Mouse (Mus musculus) ES-Bruce4 (cell line): ENCODE results near the gene Cracr2b. TPM values are rescaled to one million over a fixed set of nuclear protein-coding genes. Genes with fewer than 3 reads are reported as not detected.
A peak's percentile ranks its signal among the peaks of the same experiment; 100 is the strongest.

Experiments
- H3K27ac ChIP-seq: 2 replicates; pipeline ENCODE4 v1.5.1; 2012; ENCODE audit warnings: low read length, inconsistent platforms; ENCODE audit not compliant: insufficient read depth
- H3K27me3 ChIP-seq: 2 replicates; pipeline ENCODE4 v1.6.1; 2012; ENCODE audit warnings: mild to moderate bottlenecking, low read length, inconsistent platforms; ENCODE audit not compliant: control insufficient read depth, poor library complexity, insufficient read depth, severe bottlenecking
- H3K36me3 ChIP-seq: 2 replicates; pipeline ENCODE4 v1.6.1; 2012; ENCODE audit warnings: inconsistent platforms, mild to moderate bottlenecking, low read length, moderate library complexity; ENCODE audit not compliant: control insufficient read depth, poor library complexity, insufficient read depth, severe bottlenecking
- H3K4me1 ChIP-seq: one replicate; pipeline ENCODE4 v1.8.1; 2011; ENCODE audit warnings: low read length; ENCODE audit not compliant: control insufficient read depth, insufficient read depth
- H3K4me3 ChIP-seq: 2 replicates; pipeline ENCODE4 v1.5.1; 2011; ENCODE audit warnings: low read depth, mild to moderate bottlenecking, low read length
- H3K9ac ChIP-seq: 2 replicates; pipeline ENCODE4 v1.6.1; 2012; ENCODE audit warnings: low read depth, mild to moderate bottlenecking, inconsistent platforms; ENCODE audit not compliant: poor library complexity, severe bottlenecking
- H3K9me3 ChIP-seq: replicated peaks from 2 replicates; pipeline ENCODE4 v1.6.1; 2012; ENCODE audit warnings: mild to moderate bottlenecking, low read length, inconsistent platforms; ENCODE audit not compliant: control insufficient read depth, poor library complexity, insufficient read depth, severe bottlenecking
- CTCF ChIP-seq: IDR thresholded peaks from one replicate; pipeline ENCODE4 v1.8.1; 2011; ENCODE audit warnings: low read depth, low read length
- EP300 ChIP-seq: IDR thresholded peaks from 2 replicates; pipeline ENCODE4 v1.6.1; 2011; ENCODE audit warnings: low read depth, low read length; ENCODE audit not compliant: insufficient read depth
- POLR2A ChIP-seq: IDR thresholded peaks from one replicate; pipeline ENCODE4 v1.8.1; 2011; ENCODE audit warnings: low read length; ENCODE audit not compliant: insufficient read depth
- polyA plus RNA-seq: library from polyadenylated mRNA; stranded (reverse); fragments of >200 nt; gene quantifications from 2 replicates; pipeline ENCODE4 v1.2.4, GENCODE M21; 2011; ENCODE audit warnings: low read depth; ENCODE audit not compliant: missing spikeins, insufficient read depth, insufficient read length

Cracr2b gene
- polyA plus RNA-seq, 1 experiment, result 13.5 TPM

- Histone ChIP-seq H3K9ac (peak overlapping the region; percentile 53), H3K27me3 (no peaks in the 10 kb centered on the region), H3K4me1 (peaks cover 5% of the 10 kb centered on the region), H3K4me3 (peak overlapping the region; percentile 56), H3K9me3 (no peaks in the 10 kb centered on the region), H3K36me3 (no peaks in the 10 kb centered on the region), H3K27ac (no peak overlapping the region)
- TF ChIP-seq CTCF, result no peak
- no peak for TF ChIP-seq EP300
- TF ChIP-seq POLR2A, result no peak
Observed at GRCm38 (mm10) chr7:141461521-141462332, 833 bp downstream of the Cracr2b start.

GRCm38 (mm10) chr7:141462333-141462821, 1.5 kb downstream of the Cracr2b start:
- H3K9ac ChIP-seq, result peak overlapping the region; percentile 53
- TF ChIP-seq POLR2A (no peak), CTCF (no peak), EP300 (no peak)
- H3K36me3 ChIP-seq, result no peaks in the 10 kb centered on the region
- no peak overlapping the region for H3K27ac ChIP-seq
- peak overlapping the region; percentile 56 for H3K4me3 ChIP-seq
- no peaks in the 10 kb centered on the region for H3K9me3 ChIP-seq
- no peaks in the 10 kb centered on the region for H3K27me3 ChIP-seq
- H3K4me1 ChIP-seq, result peaks cover 5% of the 10 kb centered on the region

GRCm38 (mm10) chr7:141463824-141464602, 3.1 kb downstream of the Cracr2b start:
- Histone ChIP-seq H3K4me1 (peaks cover 5% of the 10 kb centered on the region), H3K27me3 (no peaks in the 10 kb centered on the region), H3K27ac (no peak overlapping the region), H3K9me3 (no peaks in the 10 kb centered on the region), H3K36me3 (no peaks in the 10 kb centered on the region), H3K9ac (peak overlapping the region; percentile 5), H3K4me3 (peak overlapping the region; percentile 60)
- TF ChIP-seq EP300 (no peak), POLR2A (no peak), CTCF (no peak)

GRCm38 (mm10) chr7:141464603-141465201, 3.8 kb downstream of the Cracr2b start:
- Histone ChIP-seq H3K27ac (no peak overlapping the region), H3K36me3 (no peaks in the 10 kb centered on the region), H3K9me3 (no peaks in the 10 kb centered on the region), H3K4me1 (peaks cover 5% of the 10 kb centered on the region), H3K4me3 (peak overlapping the region; percentile 60), H3K9ac (peak overlapping the region; percentile 5), H3K27me3 (no peaks in the 10 kb centered on the region)
- TF ChIP-seq POLR2A, result no peak
- no peak for TF ChIP-seq EP300
- TF ChIP-seq CTCF, result no peak

GRCm38 (mm10) chr7:141465388-141466044, 4.6 kb downstream of the Cracr2b start:
- Histone ChIP-seq H3K36me3 (peaks cover 2% of the 10 kb centered on the region; the same call in 1 of the 2 replicates), H3K27me3 (no peaks in the 10 kb centered on the region), H3K9ac (peak overlapping the region; percentile 5; the same call in 1 of the 2 replicates), H3K4me1 (peaks cover 5% of the 10 kb centered on the region), H3K9me3 (no peaks in the 10 kb centered on the region), H3K27ac (no peak overlapping the region), H3K4me3 (no peak overlapping the region)
- TF ChIP-seq EP300 (no peak), POLR2A (no peak), CTCF (no peak)
